Mouse (Mus musculus): ENCODE measurements around the gene Fhdc1. TPM values are rescaled to one million over a fixed set of nuclear protein-coding genes. Genes with fewer than 3 reads are reported as not detected.
A peak's percentile ranks its signal among the peaks of the same experiment; 100 is the strongest.

The Fhdc1 gene
- polyA plus RNA-seq, 1 experiment from 2014 or later: 5.7 TPM

DNA sequence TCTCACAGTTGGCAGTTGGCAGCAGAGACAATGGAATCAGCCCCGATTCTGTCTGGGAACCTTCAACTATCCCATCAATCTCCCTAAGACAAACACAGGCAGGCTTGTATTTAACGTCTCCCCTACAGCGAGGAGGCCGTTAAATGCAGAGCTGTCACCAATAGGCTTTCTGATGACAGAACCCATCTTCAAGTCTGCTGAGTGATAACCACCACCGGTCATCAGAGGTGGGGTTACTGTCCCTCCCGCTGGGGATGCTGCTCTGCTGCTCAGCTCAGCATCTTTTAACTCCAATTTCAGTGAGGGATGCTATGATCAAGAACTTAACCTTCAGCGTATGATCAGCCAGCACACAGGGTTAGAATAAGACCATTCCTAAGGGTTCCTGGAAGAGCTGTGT is 2.0 kb downstream of the Fhdc1 start:
- Histone ChIP-seq H3K4me3 (ENCODE audit: low read length) (peak overlapping the region; percentile 14), H3K9ac (ENCODE audit: low read depth, low read length) (no peak overlapping the region), H3K27ac (ENCODE audit: low read depth, low read length) (no peak overlapping the region), H3K4me2 (ENCODE audit: low read length) (peak overlapping the region; percentile 94), H3K9me3 (ENCODE audit: control insufficient read depth, low read length) (no peaks in the 10 kb centered on the region), H3K36me3 (ENCODE audit: control insufficient read depth, insufficient read depth, low read length) (no peaks in the 10 kb centered on the region), H3K27me3 (replicated peaks; ENCODE audit: control insufficient read depth, insufficient read depth, low read length) (no peaks in the 10 kb centered on the region), H3K4me1 (ENCODE audit: control insufficient read depth, insufficient read depth, low read depth, low read length) (peaks cover 13% of the 10 kb centered on the region)
- ATAC-seq: no peak
- 8% methylated on average over 7 of the region's 7 CpGs for WGBS

DNA sequence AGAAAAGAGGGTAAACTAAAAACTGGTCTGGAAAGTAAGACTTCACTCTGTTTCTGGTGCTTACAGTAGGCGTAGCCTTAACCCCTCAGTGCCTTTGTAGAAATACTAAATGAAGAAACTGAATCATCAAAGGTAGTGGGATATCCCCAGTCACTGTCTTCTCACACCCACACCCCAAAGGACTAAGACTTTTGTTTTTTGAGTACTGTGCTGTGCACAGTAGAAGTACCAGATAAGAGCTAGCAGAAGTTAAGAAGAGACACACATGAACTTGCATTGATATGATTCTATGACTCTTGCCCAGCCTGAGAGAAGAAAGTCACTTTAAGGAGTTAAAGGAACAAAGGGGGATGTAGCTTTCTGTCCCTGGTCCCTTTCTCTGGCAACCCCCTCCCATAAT is 2.7 kb downstream of the Fhdc1 start:
- Histone ChIP-seq H3K27ac (ENCODE audit: low read depth, low read length) (no peak overlapping the region), H3K4me2 (ENCODE audit: low read length) (no peak overlapping the region), H3K9ac (ENCODE audit: low read depth, low read length) (no peak overlapping the region), H3K27me3 (replicated peaks; ENCODE audit: control insufficient read depth, insufficient read depth, low read length) (no peaks in the 10 kb centered on the region), H3K9me3 (ENCODE audit: control insufficient read depth, low read length) (no peaks in the 10 kb centered on the region), H3K36me3 (ENCODE audit: control insufficient read depth, insufficient read depth, low read length) (no peaks in the 10 kb centered on the region), H3K4me3 (ENCODE audit: low read length) (no peak overlapping the region), H3K4me1 (ENCODE audit: control insufficient read depth, insufficient read depth, low read depth, low read length) (peaks cover 13% of the 10 kb centered on the region)
- no peak for ATAC-seq
- 92% methylated on average over 1 of the region's 1 CpGs for WGBS

DNA sequence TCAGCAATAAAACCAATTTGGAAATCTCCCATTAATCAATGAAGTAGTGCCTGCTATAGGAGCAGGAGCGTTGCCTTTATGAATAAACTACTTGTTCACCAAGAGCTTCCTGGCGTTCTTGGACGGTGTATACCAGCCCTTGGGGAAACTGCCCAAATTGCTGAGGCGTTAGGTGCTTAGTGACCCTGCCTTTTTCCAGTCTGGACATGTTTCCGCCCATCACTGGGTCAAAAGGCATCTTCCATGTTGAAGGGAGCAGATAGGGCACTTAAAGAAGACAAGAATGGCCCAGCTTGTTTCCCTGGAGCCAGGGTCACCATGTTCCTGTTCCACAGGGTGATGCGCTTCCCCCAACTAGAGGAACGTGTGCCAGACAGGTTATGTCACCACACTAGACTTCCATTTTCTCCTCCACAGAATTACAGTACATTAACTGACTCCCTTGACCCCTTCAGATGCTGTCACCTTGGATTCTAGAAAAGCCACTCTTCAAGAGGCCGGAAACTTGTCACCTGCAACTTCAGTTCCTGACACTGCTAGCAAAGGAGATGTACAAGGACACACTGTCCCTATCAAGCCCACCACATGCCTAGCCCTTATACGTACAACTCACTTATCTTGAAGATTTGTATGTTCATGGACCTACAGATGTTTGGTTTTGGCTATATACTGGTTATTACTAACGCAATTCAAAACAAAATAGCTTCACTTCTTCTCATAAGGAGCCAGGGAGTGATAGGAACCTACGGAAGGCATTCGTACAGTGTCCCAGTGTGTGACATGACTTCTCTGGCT is 5.1 kb downstream of the Fhdc1 start:
- no peaks in the 10 kb centered on the region for H3K27me3 ChIP-seq (replicated peaks; ENCODE audit: control insufficient read depth, insufficient read depth, low read length)
- peaks cover 9% of the 10 kb centered on the region; the same call in 1 of the 2 replicates for H3K4me1 ChIP-seq (ENCODE audit: control insufficient read depth, insufficient read depth, low read depth, low read length)
- no peak for ATAC-seq
- H3K4me2 ChIP-seq (ENCODE audit: low read length): no peak overlapping the region
- H3K9me3 ChIP-seq (ENCODE audit: control insufficient read depth, low read length): no peaks in the 10 kb centered on the region
- no peak overlapping the region for H3K27ac ChIP-seq (ENCODE audit: low read depth, low read length)
- no peaks in the 10 kb centered on the region for H3K36me3 ChIP-seq (ENCODE audit: control insufficient read depth, insufficient read depth, low read length)
- H3K4me3 ChIP-seq (ENCODE audit: low read length): no peak overlapping the region
- H3K9ac ChIP-seq (ENCODE audit: low read depth, low read length): no peak overlapping the region
- WGBS: 93% methylated on average over 12 of the region's 12 CpGs

DNA sequence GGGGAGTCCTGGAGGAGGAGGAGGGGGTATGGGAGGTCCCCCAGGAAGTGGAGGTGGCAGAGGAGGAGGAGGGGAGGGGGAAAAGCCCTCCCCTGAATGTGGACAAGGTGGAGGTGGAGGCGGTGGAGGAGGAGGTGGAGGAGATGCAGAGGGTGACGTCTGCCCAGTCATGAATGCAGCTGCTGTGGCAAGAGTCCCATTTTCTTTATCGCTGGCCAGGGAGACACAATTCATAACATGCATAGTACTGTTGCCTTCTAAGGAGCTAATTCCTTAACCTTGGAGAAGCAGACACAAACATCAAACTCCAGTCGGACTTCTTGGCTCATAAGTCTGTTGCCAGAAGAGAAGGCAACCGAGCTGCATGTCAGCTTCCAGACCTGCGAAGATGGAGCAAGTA is 5.8 kb downstream of the Fhdc1 start:
- 73% methylated on average over 6 of the region's 6 CpGs for WGBS
- Histone ChIP-seq H3K4me2 (ENCODE audit: low read length) (no peak overlapping the region), H3K27ac (ENCODE audit: low read depth, low read length) (no peak overlapping the region), H3K36me3 (ENCODE audit: control insufficient read depth, insufficient read depth, low read length) (no peaks in the 10 kb centered on the region), H3K4me3 (ENCODE audit: low read length) (no peak overlapping the region), H3K9me3 (ENCODE audit: control insufficient read depth, low read length) (no peaks in the 10 kb centered on the region), H3K4me1 (ENCODE audit: control insufficient read depth, insufficient read depth, low read depth, low read length) (peaks cover 9% of the 10 kb centered on the region; the same call in 1 of the 2 replicates), H3K9ac (ENCODE audit: low read depth, low read length) (no peak overlapping the region), H3K27me3 (replicated peaks; ENCODE audit: control insufficient read depth, insufficient read depth, low read length) (no peaks in the 10 kb centered on the region)
- no peak for ATAC-seq

DNA sequence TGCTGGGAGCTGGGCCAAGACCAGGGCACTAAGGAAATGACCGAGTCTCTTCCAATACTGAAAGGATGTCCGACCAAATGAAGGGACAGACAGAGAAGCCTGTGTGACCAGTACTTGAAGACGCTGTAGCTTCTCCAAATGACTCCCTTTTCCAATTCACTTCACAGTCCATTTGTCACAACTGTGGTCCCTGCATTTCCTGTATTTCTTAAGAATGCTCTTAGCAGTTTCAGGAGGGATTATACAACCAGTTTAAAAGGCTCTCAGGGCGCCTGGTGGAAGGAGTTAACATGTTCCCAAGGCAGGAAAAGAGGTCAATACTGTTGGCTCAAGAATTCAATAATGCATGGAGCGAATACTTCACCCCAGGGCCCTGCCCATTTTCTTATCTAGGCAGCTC is 7.3 kb downstream of the Fhdc1 start:
- Histone ChIP-seq H3K9ac (ENCODE audit: low read depth, low read length) (no peak overlapping the region), H3K27me3 (replicated peaks; ENCODE audit: control insufficient read depth, insufficient read depth, low read length) (no peaks in the 10 kb centered on the region), H3K4me1 (ENCODE audit: control insufficient read depth, insufficient read depth, low read depth, low read length) (no peaks in the 10 kb centered on the region; the same call in 1 of the 2 replicates), H3K36me3 (ENCODE audit: control insufficient read depth, insufficient read depth, low read length) (no peaks in the 10 kb centered on the region), H3K9me3 (ENCODE audit: control insufficient read depth, low read length) (no peaks in the 10 kb centered on the region), H3K4me2 (ENCODE audit: low read length) (no peak overlapping the region), H3K4me3 (ENCODE audit: low read length) (no peak overlapping the region), H3K27ac (ENCODE audit: low read depth, low read length) (no peak overlapping the region)
- ATAC-seq: no peak
- 69% methylated on average over 5 of the region's 5 CpGs for WGBS

DNA sequence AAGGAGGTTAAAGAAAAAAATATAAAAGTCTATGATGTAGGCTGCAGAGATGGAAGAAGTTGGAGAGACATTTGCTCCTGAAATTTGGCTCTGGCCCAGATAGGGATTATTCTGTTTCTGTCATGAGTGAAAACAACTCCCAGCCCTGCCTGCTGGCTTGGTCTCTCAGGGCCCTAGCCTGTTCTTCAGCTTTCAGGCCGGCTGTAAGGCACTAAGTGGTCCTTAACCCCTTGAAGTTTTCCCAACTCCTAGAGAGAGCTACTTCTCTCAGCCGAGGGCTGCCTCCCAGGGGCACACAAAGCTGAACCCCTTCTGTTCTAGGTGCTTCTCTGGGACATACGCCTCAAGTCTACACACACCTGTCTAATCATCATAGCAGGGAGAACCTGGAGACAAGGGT is 7.7 kb downstream of the Fhdc1 start:
- no peaks in the 10 kb centered on the region for H3K4me1 ChIP-seq (ENCODE audit: control insufficient read depth, insufficient read depth, low read depth, low read length)
- no peaks in the 10 kb centered on the region for H3K27me3 ChIP-seq (replicated peaks; ENCODE audit: control insufficient read depth, insufficient read depth, low read length)
- no peak overlapping the region for H3K4me3 ChIP-seq (ENCODE audit: low read length)
- no peaks in the 10 kb centered on the region for H3K36me3 ChIP-seq (ENCODE audit: control insufficient read depth, insufficient read depth, low read length)
- H3K9me3 ChIP-seq (ENCODE audit: control insufficient read depth, low read length): no peaks in the 10 kb centered on the region
- 73% methylated on average over 3 of the region's 3 CpGs for WGBS
- H3K9ac ChIP-seq (ENCODE audit: low read depth, low read length): no peak overlapping the region
- ATAC-seq: no peak
- no peak overlapping the region for H3K27ac ChIP-seq (ENCODE audit: low read depth, low read length)
- H3K4me2 ChIP-seq (ENCODE audit: low read length): no peak overlapping the region

DNA sequence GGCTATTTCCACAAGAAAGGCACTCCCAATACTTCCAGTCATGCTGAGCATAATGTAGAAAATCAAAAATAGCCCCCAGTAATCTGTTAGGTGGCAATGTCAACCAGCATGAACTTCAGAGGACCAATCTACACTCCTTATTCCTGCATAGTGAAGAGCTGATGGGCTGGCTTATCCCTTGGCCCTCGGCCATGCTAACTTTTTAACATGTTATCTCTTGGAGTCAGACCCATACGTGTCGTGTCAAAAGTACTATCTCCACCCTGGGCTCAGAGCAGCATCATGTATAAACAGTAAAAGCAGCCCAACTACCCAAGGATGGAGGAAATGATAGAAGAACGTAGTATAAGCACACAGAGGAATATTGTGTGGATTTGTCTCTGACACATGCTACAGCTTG is 9.1 kb downstream of the Fhdc1 start:
- H3K27ac ChIP-seq (ENCODE audit: low read depth, low read length): no peak overlapping the region
- H3K4me3 ChIP-seq (ENCODE audit: low read length): no peak overlapping the region
- no peaks in the 10 kb centered on the region for H3K36me3 ChIP-seq (ENCODE audit: control insufficient read depth, insufficient read depth, low read length)
- H3K4me1 ChIP-seq (ENCODE audit: control insufficient read depth, insufficient read depth, low read depth, low read length): no peaks in the 10 kb centered on the region
- WGBS: 87% methylated on average over 4 of the region's 4 CpGs
- ATAC-seq: no peak
- no peaks in the 10 kb centered on the region for H3K27me3 ChIP-seq (replicated peaks; ENCODE audit: control insufficient read depth, insufficient read depth, low read length)
- no peaks in the 10 kb centered on the region for H3K9me3 ChIP-seq (ENCODE audit: control insufficient read depth, low read length)
- H3K4me2 ChIP-seq (ENCODE audit: low read length): no peak overlapping the region
- H3K9ac ChIP-seq (ENCODE audit: low read depth, low read length): no peak overlapping the region

DNA sequence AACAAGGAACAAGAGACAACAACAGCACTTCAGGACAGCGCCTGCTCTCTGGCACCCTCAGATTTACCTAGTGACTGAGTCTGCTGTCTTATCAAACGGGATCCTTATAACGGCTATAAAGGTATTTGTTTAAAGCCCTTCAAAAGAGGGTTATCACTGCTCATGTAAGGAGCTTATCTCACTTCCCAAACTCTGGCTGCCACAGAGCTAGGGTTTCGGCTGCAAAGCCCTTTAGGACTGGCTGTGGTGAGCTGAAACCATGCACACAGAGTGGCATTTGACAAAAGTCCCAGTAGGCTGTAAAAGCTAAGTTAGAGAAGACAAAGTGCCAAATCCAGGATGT is 12.1 kb downstream of the Fhdc1 start:
- H3K9ac ChIP-seq (ENCODE audit: low read depth, low read length): no peak overlapping the region
- H3K4me3 ChIP-seq (ENCODE audit: low read length): no peak overlapping the region
- ATAC-seq: no peak
- no peaks in the 10 kb centered on the region for H3K9me3 ChIP-seq (ENCODE audit: control insufficient read depth, low read length)
- 57% methylated on average over 4 of the region's 4 CpGs for WGBS
- H3K36me3 ChIP-seq (ENCODE audit: control insufficient read depth, insufficient read depth, low read length): no peaks in the 10 kb centered on the region
- no peaks in the 10 kb centered on the region for H3K27me3 ChIP-seq (replicated peaks; ENCODE audit: control insufficient read depth, insufficient read depth, low read length)
- H3K4me2 ChIP-seq (ENCODE audit: low read length): no peak overlapping the region
- no peaks in the 10 kb centered on the region for H3K4me1 ChIP-seq (ENCODE audit: control insufficient read depth, insufficient read depth, low read depth, low read length)
- H3K27ac ChIP-seq (ENCODE audit: low read depth, low read length): no peak overlapping the region

DNA sequence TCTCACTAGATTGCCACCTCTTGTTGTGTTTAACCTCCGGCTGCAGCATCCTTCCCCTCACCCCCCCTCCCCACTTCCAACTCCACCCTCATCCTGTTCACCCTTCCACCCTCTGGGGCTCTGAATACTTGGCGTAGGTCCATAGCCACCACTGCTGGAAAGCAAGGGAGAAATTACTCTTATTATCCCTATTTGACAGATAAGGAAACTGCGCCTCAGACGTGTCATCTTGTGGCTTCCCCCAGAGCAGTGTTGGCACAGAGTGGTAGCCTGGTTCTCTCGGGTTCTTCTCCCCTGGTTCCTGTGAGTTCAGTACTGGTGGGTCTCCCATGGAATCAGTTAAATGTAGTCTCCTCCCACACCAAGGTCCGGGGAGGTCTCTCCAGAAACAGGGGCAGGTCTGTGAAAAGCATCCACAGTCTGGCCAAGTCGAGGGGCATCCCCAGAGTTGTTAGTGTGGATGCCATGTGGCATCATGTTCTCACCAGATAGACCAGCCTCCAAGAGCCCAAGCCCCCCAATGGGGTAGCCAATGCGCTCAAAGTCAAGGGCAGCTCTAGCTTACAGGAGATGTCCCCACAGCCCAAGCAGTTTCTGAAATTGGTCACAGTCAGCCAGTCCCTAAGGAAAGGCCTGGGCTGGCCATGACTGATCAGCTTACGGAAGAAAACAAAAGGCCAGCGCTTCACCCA is 12.7 kb downstream of the Fhdc1 start:
- Histone ChIP-seq H3K4me3 (ENCODE audit: low read length) (no peak overlapping the region), H3K9ac (ENCODE audit: low read depth, low read length) (no peak overlapping the region), H3K27ac (ENCODE audit: low read depth, low read length) (no peak overlapping the region), H3K4me1 (ENCODE audit: control insufficient read depth, insufficient read depth, low read depth, low read length) (no peaks in the 10 kb centered on the region), H3K36me3 (ENCODE audit: control insufficient read depth, insufficient read depth, low read length) (no peaks in the 10 kb centered on the region), H3K9me3 (ENCODE audit: control insufficient read depth, low read length) (no peaks in the 10 kb centered on the region), H3K27me3 (replicated peaks; ENCODE audit: control insufficient read depth, insufficient read depth, low read length) (no peaks in the 10 kb centered on the region), H3K4me2 (ENCODE audit: low read length) (no peak overlapping the region)
- ATAC-seq: no peak
- WGBS: 61% methylated on average over 10 of the region's 10 CpGs
